Mouse (Mus musculus) mature B cell (primary cell): ENCODE results near the gene Pdcl2.

ENCODE experiments used
- in situ Hi-C: fragments of 300-500 bp; cut with MboI; formaldehyde crosslinking; loops from 2 replicates; pipeline ENCODE4 v1.14.3; 2019

Pdcl2 gene

DNA sequence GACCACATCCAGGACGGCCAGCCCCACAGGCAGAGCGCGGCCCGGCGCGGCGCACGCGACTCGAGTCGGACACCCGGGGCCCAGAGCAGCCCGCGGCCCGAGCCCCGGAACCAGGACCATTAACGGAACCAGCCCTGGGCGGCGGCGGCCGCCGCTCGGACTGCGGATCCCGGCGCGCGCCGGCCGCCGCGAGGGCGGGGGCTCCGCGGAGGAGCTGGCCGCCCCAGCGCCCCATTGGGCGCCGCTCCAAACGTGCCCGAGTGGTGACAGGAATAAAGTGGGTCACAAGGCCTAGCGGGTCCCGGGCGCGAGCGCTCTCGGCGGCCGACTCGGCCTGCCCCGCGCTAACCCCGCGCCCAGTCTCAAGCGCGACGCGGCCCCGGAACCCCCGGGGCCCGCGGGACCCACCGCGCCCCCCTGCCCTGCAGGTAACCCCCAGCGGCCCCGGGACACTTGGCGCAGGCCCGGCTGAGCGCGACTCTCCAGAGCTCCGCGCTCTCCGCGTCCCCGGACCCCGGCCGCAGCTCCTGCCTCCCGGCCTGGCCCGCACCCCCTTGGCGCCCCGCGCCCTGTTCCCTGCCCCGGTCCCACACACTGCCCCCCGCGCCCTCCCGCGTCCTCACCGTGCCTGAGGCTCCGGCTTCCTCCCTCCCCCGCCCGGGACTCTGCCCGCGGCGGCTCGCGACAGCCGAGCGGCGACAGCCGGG, 27.1 kb downstream of the Pdcl2 start:
- in situ Hi-C loops: loop anchor here (25.0 kb wide), 1 partner anchor 233 kb away; the partner anchor contains the start of gene Exoc1

DNA sequence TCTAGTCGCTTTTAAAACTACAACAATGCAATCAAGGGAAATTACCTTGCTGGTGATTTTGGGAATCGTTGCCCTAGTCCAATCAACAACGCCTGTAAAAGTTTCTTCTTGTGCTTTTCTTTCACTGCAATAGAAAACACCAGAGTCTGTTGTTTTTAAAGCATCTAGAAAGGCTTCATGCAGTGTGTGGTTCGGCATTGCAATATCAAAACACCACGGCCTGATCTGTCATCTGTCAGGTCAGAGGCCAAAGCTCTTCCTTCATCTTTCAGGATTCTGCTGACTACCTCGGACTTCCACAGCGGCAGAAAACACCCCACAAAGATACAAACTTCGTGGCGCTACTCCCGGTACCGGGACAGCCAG, 27.6 kb downstream of the Pdcl2 start:
- in situ Hi-C loops: loop anchor here (25.0 kb wide), 1 partner anchor 234 kb away; the partner anchor contains the start of gene Exoc1

DNA sequence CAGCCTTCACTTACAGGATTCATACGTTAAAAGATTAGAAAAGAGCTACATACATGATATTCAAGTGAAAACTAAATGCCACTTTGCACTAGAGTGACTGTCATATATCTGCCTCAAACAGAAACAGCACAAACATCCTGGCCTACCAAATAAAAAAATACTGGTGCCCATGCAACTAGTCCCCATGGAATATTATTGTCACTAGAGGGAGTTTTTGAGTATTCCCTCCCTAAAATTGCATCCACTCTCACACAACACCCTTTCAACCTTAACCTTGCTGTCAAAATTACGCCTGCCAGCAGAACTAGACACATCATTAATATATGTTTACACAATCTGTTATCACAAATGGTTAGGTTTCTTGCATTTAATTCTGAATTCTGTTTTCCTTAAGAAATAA, 28.9 kb downstream of the Pdcl2 start:
- in situ Hi-C loops: loop anchor here (25.0 kb wide), 1 partner anchor 235 kb away; the partner anchor contains the start of gene Exoc1

DNA sequence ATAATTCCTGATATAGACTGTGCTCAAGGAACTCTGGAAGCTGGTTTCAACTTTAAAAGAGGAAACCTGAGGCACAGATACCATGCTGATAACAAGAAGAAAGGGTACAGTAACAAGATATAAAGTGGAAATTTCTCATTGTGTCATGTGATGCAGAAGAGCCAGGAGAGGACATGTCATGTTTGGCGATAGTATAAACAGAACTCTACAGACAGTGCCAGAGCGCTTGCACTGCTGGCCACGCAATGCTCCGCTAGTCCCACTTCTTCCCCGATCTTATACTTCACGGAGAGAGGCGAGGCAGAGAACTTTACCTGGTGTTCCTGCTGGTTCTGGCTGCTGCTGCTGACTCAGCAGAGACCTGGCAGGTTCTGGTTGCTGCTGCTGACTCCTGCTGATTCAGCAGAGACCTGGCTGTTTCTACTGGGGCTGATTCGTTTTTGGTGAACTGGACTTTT, 41.7 kb downstream of the Pdcl2 start:
- in situ Hi-C loops: no loop called here

DNA sequence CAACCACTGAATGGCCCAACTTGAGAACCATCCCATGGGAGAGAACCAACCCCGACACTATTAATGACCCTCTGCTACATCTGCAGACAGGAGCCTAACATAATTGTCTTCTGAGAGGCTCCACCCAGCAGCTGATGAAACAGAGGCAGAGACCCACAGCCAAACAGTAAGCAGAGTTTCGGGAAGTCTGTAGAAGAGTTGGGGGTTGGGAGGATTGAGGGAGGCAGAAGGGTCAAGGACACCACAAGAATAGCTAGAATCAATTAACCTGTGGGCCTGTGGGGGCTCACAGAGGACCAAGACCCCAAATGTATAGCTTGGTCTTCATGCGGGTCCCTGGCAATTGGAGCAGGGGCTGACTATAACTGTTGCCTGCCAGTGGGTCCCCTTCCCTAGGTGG, 42.7 kb downstream of the Pdcl2 start:
- in situ Hi-C loops: no loop called here

DNA sequence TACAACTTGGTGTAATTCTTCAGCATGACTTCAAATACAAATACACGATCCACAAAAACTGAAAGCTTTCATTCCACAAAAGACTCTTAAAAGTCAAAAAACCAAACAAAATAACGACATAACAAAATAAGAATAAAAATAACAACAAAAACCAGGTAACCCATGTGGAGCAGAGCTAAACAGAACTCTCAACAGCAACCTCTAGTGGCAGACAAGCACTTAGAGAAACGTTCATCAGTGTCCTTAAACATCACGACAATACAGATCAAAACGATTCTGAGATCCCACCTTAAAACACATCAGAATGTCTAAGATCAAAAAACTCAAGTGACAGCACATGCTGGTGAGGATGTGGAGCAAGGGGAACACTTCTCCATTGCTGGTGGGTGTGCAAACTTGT, 43.9 kb downstream of the Pdcl2 start:
- in situ Hi-C loops: no loop called here

DNA sequence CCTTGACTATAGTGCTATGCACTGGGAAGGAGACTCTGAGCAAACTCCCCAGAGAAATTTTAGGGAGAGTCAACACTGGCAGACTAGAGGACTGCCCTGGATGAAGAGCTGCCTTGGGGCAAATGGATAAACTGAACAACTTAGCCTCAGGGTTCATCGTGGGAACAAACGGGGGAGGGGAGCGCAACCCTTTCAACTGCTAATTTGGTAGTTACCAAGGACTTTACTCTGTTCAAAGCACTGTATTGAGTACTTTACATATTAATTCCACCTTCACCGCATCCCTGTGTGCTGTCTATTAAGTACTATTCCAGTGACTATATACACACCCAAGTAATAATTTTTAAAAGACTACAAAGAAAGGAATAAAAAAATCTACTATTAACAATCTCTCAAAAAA, 45.3 kb downstream of the Pdcl2 start:
- in situ Hi-C loops: no loop called here

DNA sequence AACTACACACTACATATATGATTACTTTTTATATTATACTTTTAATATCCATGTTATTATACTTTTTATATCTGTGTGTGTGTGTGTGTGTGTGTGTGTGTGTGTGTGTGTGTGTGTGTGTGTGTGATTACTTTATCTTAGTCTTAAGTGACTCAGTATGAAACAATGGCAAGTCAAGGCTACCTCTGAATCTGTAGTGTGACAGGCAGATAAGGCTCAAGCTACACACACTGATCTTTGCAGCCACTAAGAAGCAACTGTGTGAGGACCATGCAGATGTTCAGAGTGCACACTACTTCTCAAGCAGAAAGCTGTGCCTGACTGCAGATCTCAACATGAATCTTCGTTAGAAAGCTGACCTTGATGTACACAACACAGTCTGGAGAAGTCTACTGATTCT, 47.1 kb downstream of the Pdcl2 start:
- in situ Hi-C loops: no loop called here

DNA sequence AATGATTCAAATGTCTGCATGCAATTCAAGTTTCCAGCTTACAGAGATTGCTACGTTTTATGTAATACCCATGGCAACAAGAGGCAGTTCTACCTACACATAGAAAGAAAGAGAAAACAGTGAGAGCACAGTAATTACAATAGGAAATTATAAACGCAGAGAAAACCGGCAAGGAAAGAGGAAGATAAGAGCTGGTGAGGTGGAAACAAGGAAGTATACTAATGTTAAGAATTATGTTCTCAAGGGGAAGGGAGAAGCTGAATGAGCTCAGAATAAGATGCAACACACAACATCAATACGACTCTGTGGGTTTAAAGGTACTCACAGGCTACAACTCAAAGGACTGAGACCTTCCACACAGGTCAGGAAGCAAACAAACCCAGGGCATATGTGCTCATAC, 56.0 kb downstream of the Pdcl2 start:
- in situ Hi-C loops: no loop called here
